Mouse (Mus musculus): ENCODE results near the gene Acad8.

Gene Acad8

GRCm38 (mm10) chr9:26999461-27000395, at the start of gene Acad8, which contains the start of gene Thyn1:
TSS of gene Acad8 (minus strand) at chr9:26999566.
TSS of gene Thyn1 (plus strand) at chr9:26999710.
- DNase-seq, result peak; percentile 96 to 97

- no peak for DNase-seq
Observed at GRCm38 (mm10) chr9:27043892-27044291, 44.5 kb upstream of the Acad8 start.

GRCm38 (mm10) chr9:27030763-27031100, 31.4 kb upstream of the Acad8 start:
- no peak for DNase-seq

GRCm38 (mm10) chr9:27029828-27030762, 30.7 kb upstream of the Acad8 start, which contains the start of the genes Vps26b and Ncapd3:
TSS of gene Vps26b (minus strand) at chr9:27030065.
TSS of gene Ncapd3 (plus strand) at chr9:27030175.
- peak; percentile 97 to 98 for DNase-seq

GRCm38 (mm10) chr9:27029022-27029827, 29.9 kb upstream of the Acad8 start:
- peak; percentile 22 to 30 for DNase-seq

GRCm38 (mm10) chr9:27026708-27027107, 27.3 kb upstream of the Acad8 start:
- no peak for DNase-seq

- no peak for DNase-seq
Observed at GRCm38 (mm10) chr9:27023681-27024080, 24.3 kb upstream of the Acad8 start.

- no peak for DNase-seq
Observed at GRCm38 (mm10) chr9:27018961-27019360, 19.6 kb upstream of the Acad8 start.

- DNase-seq, result no peak
Observed at GRCm38 (mm10) chr9:27011572-27011971, 12.2 kb upstream of the Acad8 start.

- DNase-seq, result no peak
Observed at GRCm38 (mm10) chr9:27009231-27009630, 9.9 kb upstream of the Acad8 start.

GRCm38 (mm10) chr9:27006866-27007265, 7.5 kb upstream of the Acad8 start:
- DNase-seq, result no peak

GRCm38 (mm10) chr9:27005933-27006332, 6.6 kb upstream of the Acad8 start:
- DNase-seq, result no peak

- no peak for DNase-seq
Observed at GRCm38 (mm10) chr9:27005231-27005630, 5.9 kb upstream of the Acad8 start.

GRCm38 (mm10) chr9:26998669-26999460, 501 bp downstream of the Acad8 start:
- peak in 1 of 2 experiments; percentile 14 for DNase-seq

GRCm38 (mm10) chr9:26997501-26997900, 1.9 kb downstream of the Acad8 start:
- DNase-seq, result no peak

- DNase-seq, result no peak
Observed at GRCm38 (mm10) chr9:26997062-26997461, 2.3 kb downstream of the Acad8 start.

GRCm38 (mm10) chr9:26993900-26994299, 5.5 kb downstream of the Acad8 start:
- DNase-seq, result no peak

- no peak for DNase-seq
Observed at GRCm38 (mm10) chr9:26993118-26993517, 6.2 kb downstream of the Acad8 start.

GRCm38 (mm10) chr9:26990181-26990580, 9.2 kb downstream of the Acad8 start:
- no peak for DNase-seq

GRCm38 (mm10) chr9:26985668-26986277, 13.6 kb downstream of the Acad8 start:
- DNase-seq, result no peak

- DNase-seq, result no peak
Observed at GRCm38 (mm10) chr9:26985090-26985613, 14.2 kb downstream of the Acad8 start.
